Mouse (Mus musculus) hindbrain, embryonic 14.5 days (tissue): ENCODE data around the gene Fanci. TPM values are rescaled to one million over a fixed set of nuclear protein-coding genes. Genes with fewer than 3 reads are reported as not detected.

Experiments
- polyA plus RNA-seq: library from polyadenylated mRNA; unstranded; fragments of >200 nt; fragmentation: Nextera tagmentation; extraction: Ambion mirVana; gene quantifications from 2 replicates; pipeline ENCODE4 v1.2.1, GENCODE M21; 2014

The Fanci gene
- polyA plus RNA-seq, 1 experiment from 2014 or later: 2.3 TPM

Other genes with a start within 250 kb of the Fanci start
- 183 and 205 TPM in 2 replicates for gene Mfge8, start 242.9 kb upstream of the Fanci start, polyA plus RNA-seq
- gene Abhd2, start 118.7 kb upstream of the Fanci start, polyA plus RNA-seq: 25.1 and 26.8 TPM in 2 replicates
- gene Rlbp1, start 4.9 kb upstream of the Fanci start, polyA plus RNA-seq: 25.8 and 26.7 TPM in 2 replicates
- gene Polg, start 74.4 kb downstream of the Fanci start, polyA plus RNA-seq: 26.3 and 28.9 TPM in 2 replicates
- 3.7 and 5.0 TPM in 2 replicates for gene Rhcg, start 225.7 kb downstream of the Fanci start, polyA plus RNA-seq